Mouse (Mus musculus) CD4-positive helper T cell, adult 2 months (primary cell): Measurements from ENCODE around the gene Rint1.

Experiments
- DNase-seq: peaks from one replicate; pipeline ENCODE4 v3.0.0-alpha.2; 2012; ENCODE audit warnings: low read depth, missing footprints, low spot score

Gene Rint1

DNA sequence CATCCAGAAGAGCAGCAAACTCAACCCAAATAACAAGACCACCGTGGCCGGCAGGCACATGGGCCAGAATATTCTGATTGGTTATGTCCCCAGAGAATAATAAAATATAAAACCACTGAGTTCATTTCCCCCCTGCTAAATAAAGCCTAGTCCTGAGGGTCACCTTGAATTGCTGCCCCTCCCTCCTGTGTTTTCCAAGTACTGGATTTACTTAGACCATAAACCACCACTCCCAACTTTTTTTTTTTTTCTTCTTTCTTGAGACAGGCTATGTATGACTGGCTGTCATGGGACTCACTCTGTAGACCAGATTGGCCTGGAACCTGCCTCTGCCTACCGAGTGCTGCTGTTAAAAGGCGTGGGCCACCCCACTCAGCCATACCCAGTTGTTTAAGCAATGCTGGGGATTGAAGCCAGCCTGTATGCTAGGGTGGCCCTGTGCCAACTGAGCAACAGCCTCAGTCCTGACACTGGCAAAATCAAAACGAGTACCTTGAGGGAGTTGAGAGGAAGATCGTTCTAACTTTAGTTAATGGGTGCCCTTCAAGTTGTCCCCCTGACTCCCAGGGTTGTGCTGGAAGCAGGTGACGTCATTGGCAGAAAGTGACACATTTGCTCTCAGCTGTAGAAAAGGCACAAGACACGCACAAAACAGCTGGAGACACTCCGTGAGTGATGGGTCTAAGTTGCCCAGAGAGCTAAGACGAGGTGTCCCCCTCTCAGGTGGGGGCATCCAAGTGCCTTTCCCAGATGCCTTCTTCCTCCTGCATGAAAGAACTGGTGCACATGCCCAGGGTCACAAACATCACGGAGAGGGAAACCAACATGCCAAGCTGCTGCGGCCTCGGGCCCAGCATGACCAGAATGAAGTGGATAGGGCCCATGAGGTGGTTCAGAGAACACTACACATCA lies 76.8 kb downstream of the Rint1 start:
- no peak for DNase-seq

DNA sequence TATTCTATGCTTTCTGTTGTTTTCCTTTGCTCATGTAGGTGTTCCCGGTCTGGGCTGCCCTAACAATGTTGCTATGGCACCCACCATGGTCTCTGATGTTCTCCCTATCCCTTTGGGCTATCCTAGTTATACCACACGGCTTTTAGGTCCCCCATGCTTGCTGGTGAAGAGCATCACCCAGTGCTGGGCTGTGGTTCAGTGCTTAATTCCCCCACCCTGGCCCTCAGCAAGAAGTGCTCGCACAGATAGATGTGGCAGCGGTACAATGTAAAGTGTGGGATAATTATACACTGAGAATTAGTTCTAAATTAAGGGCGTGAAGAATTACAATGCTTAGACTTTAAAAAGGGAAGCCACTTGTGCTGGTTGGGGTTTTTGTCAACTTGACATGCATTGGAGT lies 78.4 kb downstream of the Rint1 start:
- DNase-seq: no peak
